Mouse (Mus musculus): Measurements from ENCODE around the gene Gm1604a.
"Not testable (repeated sequence)": the region's sequence is repeated elsewhere in the genome, so short reads cannot be mapped to it uniquely, and the experiment has no call there.

GRCm38 (mm10) chr17:7116265-7116664 is 90.9 kb downstream of the Gm1604a start:
- not testable (repeated sequence) for TF ChIP-seq CTCF (IDR thresholded peaks at IDR 0.05; ENCODE audit: borderline replicate concordance, insufficient read depth, low read depth, low read length); POLR2A (IDR thresholded peaks at IDR 0.05; ENCODE audit: borderline replicate concordance, insufficient read depth, low read length)
